Comparison of ENCODE assay signal across 8 mouse cellular contexts in genomic region chr2:94241301-94242050, GRCm38 (mm10).
DNase-seq lines count a peak whose midpoint lies in the region; ATAC-seq and TF ChIP-seq lines count a peak whose summit lies in the region.

No protein-coding gene starts in this region.

- no peaks in the 10 kb centered on the region for H3K9me3 ChIP-seq in hindbrain, embryonic 13.5 days
- no peaks in the 10 kb centered on the region for H3K9me3 ChIP-seq in liver, embryonic 14.5 days (ENCODE audit: control insufficient read depth, low read length)
- H3K9me3 ChIP-seq in stomach, embryonic 15.5 days: no peaks in the 10 kb centered on the region

- peaks cover 86% of the 10 kb centered on the region for H3K27me3 ChIP-seq in hindbrain, embryonic 13.5 days
- H3K27me3 ChIP-seq in liver, embryonic 14.5 days (ENCODE audit: control insufficient read depth, insufficient read depth, low read length): peaks cover 80% of the 10 kb centered on the region
- peaks cover 82% of the 10 kb centered on the region for H3K27me3 ChIP-seq in stomach, embryonic 15.5 days (replicated peaks)

- peak overlapping the region; percentile 84 for H3K4me2 ChIP-seq in hindbrain, embryonic 13.5 days
- peak overlapping the region; percentile 34 for H3K4me2 ChIP-seq in liver, embryonic 14.5 days (ENCODE audit: low read depth)
- peak overlapping the region; percentile 59 for H3K4me2 ChIP-seq in stomach, embryonic 15.5 days

- no peaks in the 10 kb centered on the region for H3K36me3 ChIP-seq in hindbrain, embryonic 13.5 days
- H3K36me3 ChIP-seq in liver, embryonic 14.5 days (replicated peaks; ENCODE audit: control insufficient read depth, insufficient read depth, low read depth): no peaks in the 10 kb centered on the region
- no peaks in the 10 kb centered on the region for H3K36me3 ChIP-seq in stomach, embryonic 15.5 days

- under 1% methylated on average over 54 of the region's 55 CpGs for WGBS in hindbrain, embryonic 13.5 days
- WGBS in liver, embryonic 14.5 days (ENCODE audit: insufficient replicate concordance): under 1% methylated on average over 55 of the region's 55 CpGs
- WGBS in stomach, embryonic 15.5 days: under 1% methylated on average over 55 of the region's 55 CpGs

- 0 out of 2 replicates have a peak, but pooled peaks have one; percentile 11 for ATAC-seq in hindbrain, embryonic 13.5 days (ENCODE audit: low FRiP score)
- no peak for ATAC-seq in liver, embryonic 14.5 days (ENCODE audit: insufficient read depth)
- no peak for ATAC-seq in stomach, embryonic 15.5 days (ENCODE audit: insufficient read depth, low FRiP score, low read depth)
- no peak for ATAC-seq in granulocyte monocyte progenitor cell, adult 5-6 weeks (replicated peaks; ENCODE audit: poor library complexity, severe bottlenecking)

- no peak for TF ChIP-seq CTCF in liver, embryonic 14.5 days (IDR thresholded peaks at IDR 0.05; ENCODE audit: low read depth)
- TF ChIP-seq CTCF in gastrocnemius, adult 2 months (IDR thresholded peaks at IDR 0.05): no peak

- H3K4me1 ChIP-seq in hindbrain, embryonic 13.5 days (replicated peaks): peaks cover 62% of the 10 kb centered on the region
- H3K4me1 ChIP-seq in liver, embryonic 14.5 days (replicated peaks; ENCODE audit: control insufficient read depth in 2 of 2, insufficient read depth in 2 of 2, low read length in 1 of 2): no peaks in the 10 kb centered on the region
- peaks cover 15% of the 10 kb centered on the region for H3K4me1 ChIP-seq in stomach, embryonic 15.5 days

- DNase-seq in thymus, postnatal 4 days: peak; percentile 18
- no peak for DNase-seq in thymus, postnatal 10 days (ENCODE audit: low spot score in 2 of 2)
- peak; percentile 81 to 85 for DNase-seq in cerebellum, postnatal 25 days
- no peak for DNase-seq in liver, embryonic 14.5 days (ENCODE audit: low read depth in 3 of 3, low spot score in 3 of 3)
- DNase-seq in gastrocnemius, adult 2 months: no peak

- H3K27ac ChIP-seq in hindbrain, embryonic 13.5 days: no peak overlapping the region
- no peak overlapping the region for H3K27ac ChIP-seq in liver, embryonic 14.5 days
- H3K27ac ChIP-seq in stomach, embryonic 15.5 days: no peak overlapping the region
- no peak overlapping the region for H3K27ac ChIP-seq in gastrocnemius, adult 2 months

- no peak for TF ChIP-seq EP300 in liver, embryonic 14.5 days (IDR thresholded peaks at IDR 0.05; ENCODE audit: low read depth)

- peak overlapping the region; percentile 49 for H3K4me3 ChIP-seq in hindbrain, embryonic 13.5 days
- H3K4me3 ChIP-seq in liver, embryonic 14.5 days (ENCODE audit: insufficient read depth in 1 of 2, low read depth in 2 of 2, low read length in 2 of 2): peak overlapping the region in 1 of 2 experiments; percentile 4; a peak in 1 of 4 replicates
- peak overlapping the region; percentile 29 for H3K4me3 ChIP-seq in stomach, embryonic 15.5 days (replicated peaks)
- H3K4me3 ChIP-seq in gastrocnemius, adult 2 months: no peak overlapping the region

- peak overlapping the region; percentile 59 for H3K9ac ChIP-seq in hindbrain, embryonic 13.5 days
- no peak overlapping the region for H3K9ac ChIP-seq in liver, embryonic 14.5 days (replicated peaks)
- H3K9ac ChIP-seq in stomach, embryonic 15.5 days: no peak overlapping the region

- intact Hi-C loops in gastrocnemius, adult 2 months (cut with DNase I): no loop called here

Comparison
In these comparisons a context has a peak if more than half of its experiments do, and no peak if none do; other contexts are left out.
1. DNase-seq: peak in thymus, postnatal 4 days (single experiment) and cerebellum, postnatal 25 days (2 of 2); none in thymus, postnatal 10 days (0 of 2), liver, embryonic 14.5 days (0 of 3) and gastrocnemius, adult 2 months (single experiment).
2. H3K4me2 ChIP-seq: peak in every context shown above with its lines; median percentile 84 in hindbrain, embryonic 13.5 days; 59 in stomach, embryonic 15.5 days; 34 in liver, embryonic 14.5 days.